Mouse (Mus musculus): ENCODE results near the gene Vangl2. TPM values are rescaled to one million over a fixed set of nuclear protein-coding genes. Genes with fewer than 3 reads are reported as not detected.
"Not testable (repeated sequence)": the region's sequence is repeated elsewhere in the genome, so short reads cannot be mapped to it uniquely, and the experiment has no call there.

The Vangl2 gene
- total RNA-seq, 4 experiments from 2014 or later: 4.8 to 7.7 (median 5.1) TPM

- no peak for DNase-seq
Measured at GRCm38 (mm10) chr1:172000641-172001040, 27.6 kb downstream of the Vangl2 start.

- no peak for DNase-seq
Measured at GRCm38 (mm10) chr1:171998820-171999597, 29.2 kb downstream of the Vangl2 start.

- DNase-seq: no peak
Measured at GRCm38 (mm10) chr1:171996701-171997100, 31.5 kb downstream of the Vangl2 start.

GRCm38 (mm10) chr1:171994918-171995715 lies 33.1 kb downstream of the Vangl2 start:
- DNase-seq: no peak

GRCm38 (mm10) chr1:171994501-171994900 lies 33.7 kb downstream of the Vangl2 start:
- no peak for DNase-seq

- DNase-seq: no peak
Measured at GRCm38 (mm10) chr1:171992901-171993530, 35.2 kb downstream of the Vangl2 start.

- DNase-seq: no peak
Measured at GRCm38 (mm10) chr1:171991883-171992282, 36.4 kb downstream of the Vangl2 start.

GRCm38 (mm10) chr1:171984121-171984520 lies 44.1 kb downstream of the Vangl2 start:
- no peak for DNase-seq

- no peak for DNase-seq
Measured at GRCm38 (mm10) chr1:171983372-171984001, 44.8 kb downstream of the Vangl2 start.

- DNase-seq: no peak
Measured at GRCm38 (mm10) chr1:171982740-171983139, 45.5 kb downstream of the Vangl2 start.

- no peak for DNase-seq
Measured at GRCm38 (mm10) chr1:171982170-171982569, 46.1 kb downstream of the Vangl2 start.

GRCm38 (mm10) chr1:171979969-171980730 lies 48.1 kb downstream of the Vangl2 start:
- no peak for DNase-seq

- DNase-seq: no peak
Measured at GRCm38 (mm10) chr1:171977891-171978290, 50.4 kb downstream of the Vangl2 start.

GRCm38 (mm10) chr1:171976826-171977539 lies 51.3 kb downstream of the Vangl2 start:
- DNase-seq: no peak

GRCm38 (mm10) chr1:171975831-171976230 lies 52.4 kb downstream of the Vangl2 start:
- no peak for DNase-seq

GRCm38 (mm10) chr1:171975377-171975776 lies 52.9 kb downstream of the Vangl2 start:
- no peak for DNase-seq

- DNase-seq: not testable (repeated sequence)
Measured at GRCm38 (mm10) chr1:171974361-171974760, 53.9 kb downstream of the Vangl2 start.

GRCm38 (mm10) chr1:171970854-171971586 lies 57.2 kb downstream of the Vangl2 start:
- no peak for DNase-seq

- DNase-seq: no peak
Measured at GRCm38 (mm10) chr1:171969221-171969620, 59.0 kb downstream of the Vangl2 start.

- no peak for DNase-seq
Measured at GRCm38 (mm10) chr1:171966054-171966790, 62.0 kb downstream of the Vangl2 start.

All from adrenal gland, adult 8-10 months (tissue).